Mouse (Mus musculus) cortical plate, adult 2 months (tissue): ENCODE measurements around the gene Mapk6. TPM values are rescaled to one million over a fixed set of nuclear protein-coding genes. Genes with fewer than 3 reads are reported as not detected.

Source experiments
- H3K27ac ChIP-seq: fragments of 200-500 bp; 2 replicates; pipeline ENCODE4 v1.5.1; 2012; ENCODE audit warnings: low read length, control low read depth, inconsistent platforms; ENCODE audit not compliant: insufficient read depth
- H3K4me1 ChIP-seq: fragments of 200-500 bp; 2 replicates; pipeline ENCODE4 v1.6.1; 2011; ENCODE audit warnings: low read length; ENCODE audit not compliant: control insufficient read depth, insufficient read depth
- H3K4me3 ChIP-seq: fragments of 200-500 bp; 2 replicates; pipeline ENCODE4 v1.5.1; 2011; ENCODE audit warnings: mild to moderate bottlenecking, low read length, control low read depth; ENCODE audit not compliant: insufficient read depth
- CTCF ChIP-seq: fragments of 200-500 bp; IDR thresholded peaks from 2 replicates; pipeline ENCODE4 v1.5.1; 2011; ENCODE audit warnings: mild to moderate bottlenecking, control low read depth, low read length; ENCODE audit not compliant: insufficient read depth; ENCODE audit errors: extremely low read depth
- POLR2A ChIP-seq: fragments of 200-500 bp; IDR thresholded peaks from 2 replicates; pipeline ENCODE4 v1.6.1; 2011; ENCODE audit warnings: mild to moderate bottlenecking, low read length, control low read depth; ENCODE audit not compliant: insufficient read depth; ENCODE audit errors: extremely low read depth
- polyA plus RNA-seq: library from polyadenylated mRNA; depleted of rRNA; stranded (reverse); fragments of >200 nt; gene quantifications from 2 replicates; pipeline ENCODE4 v1.2.3, GENCODE M21; 2012; rRNA removed

The Mapk6 gene
- polyA plus RNA-seq, 1 experiment = 43.6 TPM

DNA sequence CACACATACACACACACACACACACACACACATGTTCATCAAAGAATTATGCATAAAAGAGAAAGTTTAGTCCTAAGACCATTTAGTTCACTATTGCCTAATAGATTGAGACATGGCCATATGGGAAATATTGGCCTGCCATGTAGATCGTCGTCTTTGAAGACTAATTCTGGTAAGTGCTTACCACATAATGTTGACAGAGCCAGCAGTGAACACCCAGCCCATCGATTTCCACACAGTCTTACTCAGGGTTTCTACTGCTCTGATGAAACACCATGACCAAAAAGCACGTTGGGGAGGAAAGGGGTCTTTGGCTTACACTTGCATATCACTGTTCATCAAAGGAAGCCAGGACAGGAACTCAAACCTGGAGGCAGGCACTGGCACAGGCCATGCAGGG, 67.4 kb downstream of the Mapk6 start:
- Histone ChIP-seq H3K27ac (no peak overlapping the region), H3K4me3 (no peak overlapping the region), H3K4me1 (peaks cover 6% of the 10 kb centered on the region)
- TF ChIP-seq CTCF (no peak), POLR2A (no peak)

DNA sequence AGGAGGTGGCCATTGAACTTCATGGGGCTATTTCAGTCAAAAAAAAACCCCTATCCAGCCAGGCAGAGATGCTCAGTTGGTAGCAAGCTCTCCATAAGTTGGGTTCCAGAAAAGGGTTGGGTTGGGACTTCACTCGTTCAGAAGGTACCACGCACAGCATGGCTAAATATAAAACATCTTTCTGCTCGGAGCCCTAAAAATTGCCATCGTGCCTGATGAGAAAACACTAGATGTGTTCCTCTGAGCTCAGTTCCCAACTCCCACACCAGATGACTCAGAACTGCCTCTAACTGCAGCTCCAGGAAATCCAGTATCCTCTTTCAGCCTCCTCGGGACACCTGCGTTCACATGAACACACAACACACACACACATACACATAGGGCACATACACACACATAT, 71.8 kb downstream of the Mapk6 start:
- TF ChIP-seq POLR2A (no peak), CTCF (no peak)
- Histone ChIP-seq H3K4me3 (no peak overlapping the region), H3K4me1 (peaks cover 8% of the 10 kb centered on the region), H3K27ac (peak overlapping the region; percentile 69; the same call in 1 of the 2 replicates)

DNA sequence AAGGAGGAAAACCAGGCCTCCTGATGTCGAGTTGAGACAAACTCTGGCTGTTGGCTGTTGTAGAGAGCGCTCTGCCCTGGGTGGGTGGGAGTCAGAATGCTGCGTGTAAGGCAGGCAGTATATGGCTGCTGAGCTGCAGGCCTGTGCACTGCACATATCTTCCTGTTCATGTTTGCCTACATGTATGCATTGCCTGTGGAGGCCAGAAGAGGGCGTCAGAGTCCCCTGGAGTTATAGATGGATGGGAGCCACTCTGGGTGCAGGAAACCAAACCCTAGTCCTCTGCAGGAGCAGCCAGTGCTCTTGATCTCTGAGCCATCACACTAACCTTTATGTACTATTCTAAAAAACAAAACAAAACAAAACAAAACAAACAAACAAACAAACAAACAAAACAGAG, 75.4 kb downstream of the Mapk6 start:
- TF ChIP-seq CTCF = 0 out of 2 replicates have a peak, but pooled peaks have one; percentile 3
- no peak for TF ChIP-seq POLR2A
- no peak overlapping the region for H3K27ac ChIP-seq
- H3K4me1 ChIP-seq = peaks cover 12% of the 10 kb centered on the region
- H3K4me3 ChIP-seq = no peak overlapping the region

DNA sequence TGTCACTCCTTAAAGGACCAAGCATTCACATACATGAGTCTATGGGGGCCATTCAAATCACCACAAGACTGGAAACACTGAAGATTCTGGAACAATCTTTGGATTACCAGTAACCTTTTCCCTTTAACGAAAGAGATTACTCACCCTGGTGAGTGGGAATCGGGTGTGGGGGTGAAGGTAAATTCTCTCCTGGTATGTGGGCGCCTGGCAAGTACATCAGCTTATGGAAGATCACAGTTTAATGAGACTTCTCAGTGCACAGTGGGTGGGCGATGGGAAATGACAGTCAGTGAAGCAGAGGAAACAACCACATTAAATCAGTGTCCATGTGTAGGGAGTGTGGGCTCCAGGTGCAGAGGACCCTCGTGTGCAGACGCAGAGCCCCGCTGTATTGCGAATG, 79.0 kb downstream of the Mapk6 start:
- Histone ChIP-seq H3K4me1 (peaks cover 6% of the 10 kb centered on the region), H3K4me3 (no peak overlapping the region), H3K27ac (0 out of 2 replicates have a peak overlapping the region, but pooled peaks have one; percentile 72)
- TF ChIP-seq CTCF (no peak), POLR2A (no peak)

DNA sequence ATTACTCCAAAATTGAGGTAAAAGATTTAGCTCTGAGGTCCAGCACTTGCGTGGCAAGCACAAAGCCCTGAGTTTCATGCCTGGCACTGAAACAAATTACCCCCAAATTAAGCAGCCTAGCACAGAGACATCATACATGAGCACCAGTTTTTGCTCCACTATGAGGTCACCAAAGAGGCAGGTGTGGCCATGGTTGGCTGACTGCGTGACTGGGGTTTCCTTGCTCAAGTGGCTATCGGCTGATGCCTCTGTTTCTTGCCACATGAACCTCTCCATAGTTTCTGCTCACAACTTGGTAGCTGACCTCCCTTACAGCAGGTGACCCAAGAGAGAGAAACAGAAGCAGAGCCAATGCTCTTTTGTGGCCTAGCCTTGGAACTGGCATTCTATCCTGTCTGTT, 81.8 kb downstream of the Mapk6 start:
- TF ChIP-seq CTCF (no peak), POLR2A (no peak)
- no peak overlapping the region for H3K27ac ChIP-seq
- H3K4me3 ChIP-seq = no peak overlapping the region
- peaks cover 10% of the 10 kb centered on the region for H3K4me1 ChIP-seq

DNA sequence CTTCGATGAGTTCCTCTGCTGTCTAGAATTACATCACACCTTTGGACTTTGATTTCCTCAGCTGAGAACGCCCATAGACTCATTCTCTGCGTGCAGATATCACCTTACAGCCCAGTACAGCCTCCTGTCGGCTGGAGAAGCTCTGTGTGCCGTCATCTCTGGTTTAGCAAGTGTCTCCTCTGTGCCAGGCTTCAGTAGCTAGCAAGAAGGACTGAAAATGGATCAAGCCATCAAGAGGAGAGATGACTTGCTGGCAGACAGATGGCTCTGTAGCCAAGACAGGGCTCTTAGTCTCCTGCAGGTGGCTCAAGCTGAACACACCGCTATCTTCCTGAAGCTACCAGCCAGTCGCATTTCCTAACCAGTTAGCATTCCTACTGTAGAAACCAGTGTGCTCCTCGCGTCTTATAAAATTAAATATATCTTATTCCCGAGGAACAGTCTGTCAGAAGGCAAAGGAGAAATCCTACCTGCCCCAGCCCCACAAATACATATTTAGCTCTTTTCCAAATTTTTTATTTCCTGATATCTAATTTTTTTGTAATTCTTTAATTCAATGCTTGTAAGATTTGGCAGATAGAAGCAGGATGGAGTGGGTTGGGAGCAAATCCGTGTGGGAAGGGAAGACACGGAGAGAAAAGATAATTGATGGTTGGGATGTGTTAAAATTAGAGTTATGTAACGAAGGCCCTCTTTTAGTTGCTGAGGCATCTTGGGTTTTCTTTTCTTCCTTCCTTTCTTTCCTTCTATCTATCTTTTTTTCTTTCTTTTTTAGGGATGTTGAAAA, 87.5 kb downstream of the Mapk6 start:
- Histone ChIP-seq H3K4me3 (no peak overlapping the region), H3K27ac (peak overlapping the region; percentile 91), H3K4me1 (peaks cover 27% of the 10 kb centered on the region)
- TF ChIP-seq CTCF (0 out of 2 replicates have a peak, but pooled peaks have one; percentile 12), POLR2A (no peak)

DNA sequence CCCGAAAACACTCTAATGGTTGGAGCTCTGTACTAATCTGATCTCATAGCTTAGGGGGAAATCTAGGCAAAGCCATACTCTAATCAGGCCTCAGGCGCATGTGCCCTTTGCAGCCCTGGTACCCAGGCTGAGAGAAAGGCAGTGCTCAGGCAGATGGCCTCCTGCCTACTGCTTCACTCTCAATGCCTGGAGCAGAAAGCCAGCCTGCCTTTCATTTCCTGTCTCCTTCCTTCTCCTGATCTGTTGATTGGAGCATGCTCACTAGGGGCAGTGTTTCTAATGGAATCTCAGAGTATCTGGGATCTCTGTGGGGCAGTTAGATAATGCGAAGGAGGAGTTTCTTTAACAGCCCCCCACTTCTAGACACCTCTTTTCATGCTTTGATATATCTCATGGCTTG, 90.4 kb downstream of the Mapk6 start:
- Histone ChIP-seq H3K4me3 (no peak overlapping the region), H3K4me1 (peaks cover 32% of the 10 kb centered on the region), H3K27ac (peak overlapping the region; percentile 18; the same call in 1 of the 2 replicates)
- TF ChIP-seq POLR2A (peak; percentile 24; the same call in 1 of the 2 replicates), CTCF (0 out of 2 replicates have a peak, but pooled peaks have one; percentile 18)

Other genes starting within 250 kb of the Mapk6 start
- gene Myo5c, start 178.0 kb downstream of the Mapk6 start, polyA plus RNA-seq = 5.0 and 5.9 TPM in 2 replicates
- 154 and 172 TPM in 2 replicates for gene Gnb5, start 103.7 kb downstream of the Mapk6 start, polyA plus RNA-seq
- gene Bcl2l10, start 62.2 kb downstream of the Mapk6 start, polyA plus RNA-seq = 0.13 TPM in 2 replicates
- 12.9 and 13.0 TPM in 2 replicates for gene Leo1, start 31.5 kb upstream of the Mapk6 start, polyA plus RNA-seq
- gene Tmod3, start 149.7 kb upstream of the Mapk6 start, polyA plus RNA-seq = 53.3 and 59.0 TPM in 2 replicates
- 108 and 112 TPM in 2 replicates for gene Tmod2, start 201.3 kb upstream of the Mapk6 start, polyA plus RNA-seq
- gene Lysmd2, start 215.7 kb upstream of the Mapk6 start, polyA plus RNA-seq = 91.3 and 96.5 TPM in 2 replicates